Mouse (Mus musculus): ENCODE measurements at regions not wholly inside any gene's neighbourhood (a gene's known extent, or its start where the extent isn't known, plus 50 kb on each side); places are given as distances from the start of the nearest gene placed in this dataset.
"Not testable (repeated sequence)": the region's sequence is repeated elsewhere in the genome, so short reads cannot be mapped to it uniquely, and the experiment has no call there.

- TF ChIP-seq CTCF, EP300 (IDR thresholded peaks at IDR 0.05; ENCODE audit: low read depth): not testable (repeated sequence)
These were observed 81.3 kb downstream of the Ogfrl1 start for GRCm38 (mm10) chr1:23316288-23316687.
